Mouse (Mus musculus) adrenal gland, adult (tissue): ENCODE measurements around the gene Ninj1.

Experiments
- DNase-seq, 2 experiments: peaks; one replicate each; pipeline ENCODE4 v3.0.0; 2022 to 2023; ENCODE audit warnings: low spot score in 1 of 2; ENCODE audit not compliant: inconsistent age in 2 of 2

Gene Ninj1

DNA sequence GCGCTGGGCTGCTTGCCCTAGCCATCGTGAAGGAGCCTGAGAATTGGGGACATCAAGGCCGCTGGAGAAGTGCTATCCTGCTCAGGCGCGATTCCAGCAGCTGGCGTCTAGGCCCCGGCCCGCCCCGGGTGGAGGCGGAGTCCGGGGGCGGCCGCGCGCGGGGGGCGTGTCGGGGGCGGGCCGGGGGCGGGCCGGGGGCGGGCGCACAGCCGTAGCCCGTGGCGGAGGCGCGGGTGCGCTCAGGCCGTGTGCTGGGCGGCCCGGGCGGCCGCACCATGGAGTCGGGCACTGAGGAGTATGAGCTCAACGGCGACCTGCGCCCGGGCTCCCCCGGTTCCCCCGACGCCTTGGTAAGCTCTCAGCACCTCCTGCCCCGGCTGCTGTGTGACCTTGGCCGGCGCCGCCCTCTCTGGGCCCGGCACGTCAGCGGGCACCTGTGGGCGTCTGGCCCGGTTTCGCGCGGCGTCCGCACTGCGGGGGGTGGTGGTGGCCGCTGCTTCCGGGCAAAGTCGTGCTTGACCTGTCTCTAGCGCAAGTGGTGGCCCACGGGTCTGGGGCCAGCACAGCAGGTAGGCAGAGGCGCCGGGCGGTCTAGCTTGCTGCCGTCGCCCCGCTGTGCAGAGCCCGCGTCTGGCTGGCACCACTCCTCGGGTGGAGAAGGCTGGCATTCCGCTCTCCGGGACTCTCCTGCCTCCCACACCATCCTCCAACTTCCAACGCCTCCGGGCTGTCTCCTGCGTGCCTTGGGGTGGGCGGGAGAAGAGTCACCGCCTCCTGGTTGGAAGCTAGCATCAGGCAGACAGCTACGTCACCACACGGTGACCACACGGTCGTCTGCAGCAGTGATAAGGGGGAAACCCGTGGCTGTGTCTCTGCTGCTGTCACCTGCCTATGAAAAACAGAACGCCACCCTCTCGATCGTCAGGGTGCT, at the start of gene Ninj1:
TSS of gene Ninj1 (plus strand) at position 198 of the 931 bp plus-strand sequence.
- peak; percentile 90 to 96 for DNase-seq

DNA sequence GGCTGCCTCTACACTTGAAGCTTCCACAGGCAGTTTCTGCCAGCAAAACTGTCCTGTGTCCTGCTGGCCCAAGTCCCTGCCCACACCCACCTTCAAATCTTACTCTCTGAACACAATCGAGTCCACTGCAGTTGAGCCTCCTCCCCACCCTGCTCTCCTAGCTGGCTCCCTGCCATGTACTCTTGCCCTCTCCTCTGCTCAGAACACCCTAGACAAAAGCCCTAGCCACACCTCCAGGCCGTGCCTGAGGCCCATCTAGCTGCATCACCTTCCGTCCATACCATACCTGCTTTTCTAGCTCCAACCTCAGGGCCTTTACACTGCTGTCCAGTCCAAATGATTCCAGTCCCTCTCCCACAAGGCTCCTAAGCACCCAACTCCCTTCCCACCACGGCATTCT, 46.7 kb upstream of the Ninj1 start:
- no peak for DNase-seq

DNA sequence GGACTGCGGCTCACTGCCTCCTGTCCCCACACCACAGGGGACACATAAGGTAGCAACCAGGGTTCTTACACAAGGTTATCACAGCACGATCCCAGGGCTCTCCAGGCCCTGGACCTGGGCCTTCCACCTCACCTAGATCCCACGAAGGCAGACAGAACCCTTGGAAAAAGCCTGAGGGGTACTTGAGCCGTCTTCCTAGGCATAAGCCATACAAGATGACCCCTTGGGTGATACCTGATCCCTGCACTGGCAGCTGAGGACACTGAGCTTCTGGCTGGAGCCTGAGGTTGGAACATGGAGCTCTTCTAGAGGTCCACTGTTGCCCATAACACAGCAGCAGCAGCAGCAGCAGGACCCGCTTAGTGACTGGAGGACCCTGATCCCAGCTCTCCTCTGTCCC, 44.9 kb upstream of the Ninj1 start:
- no peak for DNase-seq

DNA sequence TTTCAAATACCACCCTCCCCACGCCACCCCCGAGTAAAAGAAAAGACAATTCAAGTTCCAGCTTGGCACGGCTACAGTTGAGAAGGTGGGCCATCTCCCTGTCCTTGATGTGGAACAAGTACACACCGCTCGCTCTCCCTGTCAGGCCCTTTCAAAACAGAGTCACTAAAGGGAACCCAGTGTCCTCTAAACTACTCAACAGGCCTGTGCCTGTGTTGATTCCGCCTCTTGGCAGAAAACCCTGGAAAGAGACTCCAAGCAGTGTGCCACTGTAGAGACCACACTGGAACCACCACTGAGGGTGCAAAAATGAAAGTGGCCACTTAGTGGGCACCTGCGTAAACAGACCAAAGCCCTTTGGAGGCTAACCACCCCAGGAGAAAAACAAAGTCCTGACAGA, 44.0 kb upstream of the Ninj1 start:
- DNase-seq: no peak

DNA sequence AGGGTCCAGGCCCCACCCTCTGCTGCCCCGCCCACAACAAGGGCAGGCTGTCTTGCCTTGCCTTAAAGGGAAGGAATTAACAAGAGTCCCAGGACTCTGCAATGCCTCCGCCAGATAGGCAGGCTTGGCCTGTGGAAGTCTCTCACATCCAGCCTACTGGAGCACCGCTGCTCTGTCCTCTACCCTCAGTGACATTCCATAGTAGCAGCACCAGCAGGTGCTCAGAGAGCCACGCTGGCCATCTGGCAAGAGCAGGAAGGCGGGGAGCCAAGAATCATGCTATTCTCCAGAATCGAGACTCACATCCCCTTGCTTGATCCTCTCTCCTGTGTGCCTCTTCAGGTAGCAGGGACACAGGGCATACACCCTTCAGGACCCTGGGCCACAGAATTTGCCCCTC, 42.8 kb upstream of the Ninj1 start:
- DNase-seq: no peak

GRCm38 (mm10) chr13:49145396-49145795, 41.9 kb upstream of the Ninj1 start:
- DNase-seq: peak in 1 of 2 experiments; percentile 41

DNA sequence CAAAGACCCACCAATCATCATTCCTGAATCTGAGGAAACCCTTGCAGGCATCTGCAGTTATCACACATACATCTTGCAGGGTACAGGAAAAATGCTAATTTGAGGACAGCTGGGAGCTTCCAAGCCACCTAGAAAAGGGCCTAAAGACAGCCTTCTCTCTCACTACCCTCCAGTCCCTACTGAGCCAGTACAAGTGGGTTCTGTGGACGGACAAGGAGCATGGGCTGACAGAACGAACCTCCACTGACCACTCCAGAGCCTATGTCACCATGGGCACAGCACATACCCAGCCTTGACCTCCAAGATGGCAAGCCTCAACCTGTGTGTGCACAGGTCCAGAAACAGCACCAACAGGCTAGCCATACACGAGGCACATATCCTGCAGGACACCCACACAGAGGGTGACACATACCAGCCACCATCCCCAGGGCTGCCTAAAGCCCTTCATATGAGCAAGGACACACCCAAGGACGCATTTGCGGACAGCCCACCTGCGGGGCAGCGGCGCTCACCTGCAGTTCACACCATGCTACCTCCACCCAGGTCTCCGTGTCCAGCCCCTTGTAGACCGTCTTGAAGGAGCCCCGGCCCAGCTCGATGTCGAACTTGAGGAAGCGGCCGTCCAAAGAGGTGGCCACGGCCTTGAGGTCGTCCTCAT, 41.1 kb upstream of the Ninj1 start:
- DNase-seq: no peak

DNA sequence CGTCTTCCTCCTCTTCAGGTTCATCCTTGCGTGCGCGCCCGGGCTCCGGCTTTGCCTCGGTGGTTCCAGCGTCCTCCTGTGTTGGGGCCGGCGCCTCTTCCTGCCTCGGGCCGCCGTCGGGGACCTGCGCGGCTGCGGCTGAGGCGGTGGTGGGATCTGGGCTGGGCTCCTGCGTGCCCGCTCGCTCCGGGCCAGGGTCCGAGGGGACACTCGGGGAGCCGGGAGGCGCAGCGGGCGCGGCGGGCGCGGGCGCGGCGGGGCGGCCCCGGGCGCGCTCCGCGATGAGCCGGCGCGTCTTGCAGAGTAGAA, 40.6 kb upstream of the Ninj1 start:
- DNase-seq: no peak

GRCm38 (mm10) chr13:49147007-49147857, 40.1 kb upstream of the Ninj1 start:
- peak; percentile 36 to 62 for DNase-seq

DNA sequence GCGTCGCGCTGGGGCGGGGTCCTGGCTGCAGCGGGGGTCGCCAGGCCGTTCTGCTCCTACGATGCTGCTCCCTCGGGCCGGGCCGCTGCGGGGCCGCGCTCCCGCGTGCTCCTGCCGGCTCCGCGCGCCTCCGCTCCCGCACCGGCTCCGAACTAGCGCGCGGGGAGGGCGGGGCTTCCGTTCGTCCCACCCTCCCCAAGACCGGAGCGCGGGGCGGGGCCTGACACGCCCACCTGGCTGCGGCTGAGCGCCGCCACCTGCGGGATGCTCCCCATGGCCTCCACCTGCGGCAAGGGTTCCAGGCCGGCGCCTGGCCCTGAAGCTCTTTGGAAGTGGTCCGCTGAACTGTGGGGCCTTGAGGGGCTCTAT, 39.4 kb upstream of the Ninj1 start, which contains the start of gene Wnk2:
TSS of gene Wnk2 (minus strand) at position 157 of the 369 bp plus-strand sequence.
- peak; percentile 78 to 88 for DNase-seq

DNA sequence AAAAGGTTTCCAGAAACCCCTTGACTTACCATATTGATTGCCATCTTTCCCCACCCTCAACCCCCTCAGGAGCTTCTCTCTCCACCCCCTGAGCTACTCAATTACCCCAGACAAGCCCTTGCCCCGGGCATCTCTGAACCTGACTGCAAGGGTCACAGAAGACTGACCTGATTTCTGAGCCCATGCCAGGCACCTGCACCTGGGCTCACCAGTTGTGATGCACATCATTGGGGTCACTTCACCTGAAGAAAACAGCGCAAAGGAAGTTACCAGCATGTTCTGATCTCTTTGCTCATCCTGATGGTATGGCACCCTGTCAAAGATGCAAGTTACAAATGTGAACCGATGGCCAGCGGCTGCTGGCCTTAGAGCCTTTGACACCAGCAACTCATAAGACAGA, 38.6 kb upstream of the Ninj1 start:
- no peak for DNase-seq

DNA sequence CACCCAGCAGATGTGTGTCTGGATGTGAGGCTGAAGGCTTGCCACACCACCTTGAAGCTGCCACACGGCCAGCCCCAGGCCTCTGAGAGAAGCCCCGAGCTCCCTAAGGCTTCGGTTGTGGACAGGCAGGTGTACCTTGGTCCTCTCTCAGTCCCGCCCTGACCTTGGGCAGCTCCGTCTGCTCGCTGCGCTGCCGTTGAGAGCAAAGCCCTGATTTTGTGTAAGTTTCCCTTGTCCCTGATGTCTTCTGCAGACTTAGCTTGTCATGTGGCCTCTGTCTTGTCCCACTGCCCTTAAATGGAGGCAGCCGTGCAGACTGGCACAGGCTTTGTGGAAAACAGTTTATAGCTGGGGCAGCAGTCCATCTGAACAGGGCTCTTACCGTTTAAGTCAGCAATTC, 33.3 kb upstream of the Ninj1 start:
- DNase-seq: no peak

DNA sequence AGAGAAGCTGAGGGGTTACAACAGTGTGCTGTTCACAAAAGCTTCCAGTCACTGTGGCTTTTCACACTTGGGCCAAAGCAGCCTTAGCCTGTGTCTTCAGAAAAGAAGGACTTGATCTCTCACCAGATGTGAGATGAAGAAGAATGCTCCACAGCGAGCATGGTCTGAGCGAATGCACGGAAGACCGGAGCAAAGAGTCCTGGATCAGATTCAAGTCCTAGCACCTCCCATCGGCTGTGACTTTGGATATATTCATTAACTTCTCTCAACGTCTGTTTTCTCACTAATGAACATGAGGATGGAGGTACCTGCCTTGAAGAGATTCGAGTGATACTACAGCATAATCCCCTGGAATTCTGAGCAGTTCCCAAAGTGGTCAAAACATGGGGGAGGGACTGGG, 32.7 kb upstream of the Ninj1 start:
- DNase-seq: no peak

GRCm38 (mm10) chr13:49156645-49157044, 30.6 kb upstream of the Ninj1 start:
- no peak for DNase-seq

DNA sequence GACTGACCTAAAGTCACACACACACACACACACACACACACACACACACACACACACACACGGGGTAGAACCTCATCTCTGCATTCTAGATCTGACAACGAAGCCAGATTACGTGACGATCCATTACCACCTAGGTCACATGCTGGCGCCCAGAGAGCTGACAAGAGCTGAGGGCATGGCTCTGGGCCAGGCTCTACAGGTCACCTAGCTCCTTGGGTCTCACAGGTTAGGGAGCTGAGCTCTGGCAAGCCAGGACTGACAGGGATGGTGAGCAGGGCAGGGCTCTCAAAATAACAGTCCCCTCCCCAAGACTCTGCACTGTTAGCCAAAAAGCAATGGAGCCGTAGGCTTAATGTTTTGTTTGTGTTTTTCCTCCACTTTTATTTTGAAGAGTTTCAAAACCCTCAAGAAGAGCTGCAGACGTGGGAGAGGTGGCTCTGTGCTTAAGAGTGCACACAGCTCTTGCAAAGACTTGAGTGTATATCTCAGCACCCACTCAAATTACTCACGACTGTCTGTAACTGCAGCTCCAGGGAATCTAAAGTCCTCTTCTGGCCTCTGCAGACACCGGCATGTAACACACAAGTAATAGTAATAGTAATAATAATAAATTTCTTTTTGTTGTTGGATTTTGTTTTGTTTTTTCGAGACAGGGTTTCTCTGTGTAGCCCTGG, 29.1 kb upstream of the Ninj1 start:
- DNase-seq: no peak

- DNase-seq: no peak
Measured at GRCm38 (mm10) chr13:49161236-49161635, 26.0 kb upstream of the Ninj1 start.

DNA sequence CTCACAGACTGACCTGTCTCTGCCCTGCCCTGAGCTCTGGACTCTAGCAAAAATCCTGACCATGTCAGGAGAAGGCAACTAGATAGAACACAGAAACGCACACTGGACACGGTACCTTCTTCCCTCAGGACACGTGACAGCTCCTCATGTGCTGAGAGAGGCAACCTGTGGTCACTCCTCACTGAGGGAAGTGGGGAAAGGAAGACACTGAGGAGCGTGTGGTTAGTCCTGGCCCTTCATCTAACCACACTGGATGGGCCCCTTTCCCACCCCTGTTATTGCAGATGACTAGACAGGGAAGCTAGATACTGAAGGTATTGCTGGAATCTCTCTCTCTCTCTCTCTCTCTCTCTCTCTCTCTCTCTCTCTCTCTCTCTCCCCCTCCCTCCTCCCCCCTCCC, 24.6 kb upstream of the Ninj1 start:
- no peak for DNase-seq

DNA sequence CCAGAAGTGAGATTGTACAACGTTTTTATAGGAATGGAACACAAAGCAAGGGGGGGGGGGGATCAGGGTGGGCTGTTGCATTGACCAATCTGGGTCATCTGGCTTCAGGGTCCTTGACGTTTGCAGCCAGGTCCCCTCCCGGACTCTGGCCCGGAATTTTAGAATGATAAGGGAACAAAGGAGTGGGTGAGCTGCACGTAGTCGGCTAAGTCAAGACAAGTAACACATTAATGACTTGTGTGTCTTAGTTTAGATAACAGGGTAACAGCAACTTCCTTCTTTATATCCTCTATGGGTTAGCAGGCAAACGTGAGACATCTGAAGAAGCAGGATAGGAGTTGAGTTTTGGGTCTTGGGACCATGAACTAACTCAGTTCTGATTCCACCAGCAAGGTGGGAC, 23.6 kb upstream of the Ninj1 start:
- no peak for DNase-seq

DNA sequence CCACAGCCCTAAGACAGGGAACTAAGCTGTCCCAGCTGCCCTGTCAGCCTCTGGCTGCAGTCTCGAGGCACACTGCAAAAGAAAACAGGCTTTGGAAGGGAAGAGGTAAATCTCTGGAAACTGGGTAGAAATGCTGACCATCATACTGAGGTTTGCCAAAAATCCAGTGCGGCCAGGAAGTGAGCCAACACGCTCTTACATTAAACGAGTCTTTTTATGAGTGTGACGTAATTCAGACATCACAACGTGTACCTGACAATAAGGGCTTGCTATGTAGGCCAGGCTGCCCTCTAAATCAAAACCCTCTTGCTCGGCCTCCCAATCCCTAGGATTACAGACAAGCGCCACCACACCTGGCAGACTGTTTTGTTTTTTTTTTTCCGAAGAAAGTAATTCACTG, 20.2 kb upstream of the Ninj1 start:
- DNase-seq: no peak

GRCm38 (mm10) chr13:49169448-49170207, 17.7 kb upstream of the Ninj1 start:
- DNase-seq: peak; percentile 92 to 98
